Mouse (Mus musculus) CH12.LX (cell line): ENCODE measurements around the gene Vmo1.

Experiments
- CTCF ChIP-seq, 2 experiments: IDR thresholded peaks in 1 of 2; conservative IDR thresholded peaks in 1 of 2; 2 replicates each; pipeline ENCODE4 v1.5.1; 2011 to 2012; ENCODE audit warnings: low read depth in 2 of 2, low read length in 2 of 2, improper control_type of control experiment in 1 of 2, inconsistent platforms in 1 of 2, mild to moderate bottlenecking in 1 of 2, moderate library complexity in 1 of 2
- EP300 ChIP-seq: IDR thresholded peaks from 2 replicates; pipeline ENCODE4 v1.6.1; 2011; ENCODE audit warnings: low read length, improper control_type of control experiment
- ETS1 ChIP-seq: conservative IDR thresholded peaks from 2 replicates; pipeline ENCODE4 v1.6.1; 2012; ENCODE audit warnings: low read depth, mild to moderate bottlenecking, inconsistent platforms, low read length, improper control_type of control experiment, moderate library complexity
- HCFC1 ChIP-seq: IDR thresholded peaks from 2 replicates; pipeline ENCODE4 v1.6.1; 2012; ENCODE audit warnings: low read depth, mild to moderate bottlenecking, inconsistent platforms, low read length, improper control_type of control experiment
- MEF2A ChIP-seq: IDR thresholded peaks from 2 replicates; pipeline ENCODE4 v1.6.1; 2014; ENCODE audit warnings: low read depth, mild to moderate bottlenecking, inconsistent platforms, low read length, improper control_type of control experiment, borderline replicate concordance
- MYC ChIP-seq: IDR thresholded peaks from 2 replicates; pipeline ENCODE4 v1.6.1; 2011; ENCODE audit warnings: low read depth, mild to moderate bottlenecking, improper control_type of control experiment, low read length
- NELFE ChIP-seq: IDR thresholded peaks from 2 replicates; pipeline ENCODE4 v1.6.1; 2011; ENCODE audit warnings: low read depth, low read length, improper control_type of control experiment
- POLR2A ChIP-seq: IDR thresholded peaks from 2 replicates; pipeline ENCODE4 v1.6.1; 2011; ENCODE audit warnings: low read depth, mild to moderate bottlenecking, improper control_type of control experiment, low read length
- TBP ChIP-seq: conservative IDR thresholded peaks from 2 replicates; pipeline ENCODE4 v1.6.1; 2011; ENCODE audit warnings: low read depth, low read length, improper control_type of control experiment
- UBTF ChIP-seq: IDR thresholded peaks from 2 replicates; pipeline ENCODE4 v1.6.1; 2012; ENCODE audit warnings: low read depth, mild to moderate bottlenecking, inconsistent platforms, low read length, improper control_type of control experiment, moderate library complexity
- USF2 ChIP-seq: conservative IDR thresholded peaks from 2 replicates; pipeline ENCODE4 v1.6.1; 2011; ENCODE audit warnings: low read depth, low read length, improper control_type of control experiment
- ZMIZ1 ChIP-seq: IDR thresholded peaks from 2 replicates; pipeline ENCODE4 v1.6.1; 2012; ENCODE audit warnings: low read depth, mild to moderate bottlenecking, inconsistent platforms, low read length, improper control_type of control experiment
- ZNF384 ChIP-seq: IDR thresholded peaks from 2 replicates; pipeline ENCODE4 v1.6.1; 2012; ENCODE audit warnings: low read depth, low read length, improper control_type of control experiment, inconsistent platforms

DNA sequence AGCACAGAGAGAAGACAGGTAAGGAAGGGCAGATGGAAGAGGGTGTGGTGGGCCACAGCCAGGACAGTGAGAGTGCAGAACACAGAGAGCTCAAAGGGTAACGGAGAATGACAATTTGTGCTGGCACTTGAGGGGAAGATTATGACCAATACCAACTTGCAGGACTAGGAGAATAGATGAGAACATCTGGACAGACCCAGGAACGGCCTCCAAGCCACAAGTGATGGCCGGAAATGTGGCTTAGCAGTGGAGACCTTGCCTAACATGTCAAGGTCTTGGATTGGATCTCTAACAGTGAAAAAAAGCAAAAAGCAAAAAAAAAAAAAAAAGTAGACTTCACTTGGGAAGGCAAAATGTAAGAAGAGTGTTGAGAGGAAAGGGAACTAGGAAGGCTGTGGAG, 44.7 kb downstream of the Vmo1 start:
- TF ChIP-seq CTCF (conservative IDR thresholded peaks at IDR 0.05 in 1 of 2, IDR thresholded peaks at IDR 0.05 in 1 of 2; ENCODE audit: low read depth in 2 of 2, low read length in 2 of 2) (no peak), POLR2A (no peak), ZNF384 (no peak), TBP (no peak), UBTF (no peak), NELFE (no peak), MYC (no peak), USF2 (no peak), EP300 (no peak), ZMIZ1 (no peak), HCFC1 (no peak), ETS1 (no peak), MEF2A (no peak)
